Mouse (Mus musculus) MEL (cell line): ENCODE measurements around the gene Gm13271. TPM values are rescaled to one million over a fixed set of nuclear protein-coding genes. Genes with fewer than 3 reads are reported as not detected.
"Not testable (repeated sequence)": the region's sequence is repeated elsewhere in the genome, so short reads cannot be mapped to it uniquely, and the experiment has no call there.

Source experiments
- DNase-seq: peaks from one replicate; pipeline ENCODE4 v3.0.0; 2011; ENCODE audit warnings: low read depth, low spot score
- H3K27ac ChIP-seq: 2 replicates; pipeline ENCODE4 v1.5.1; 2012; ENCODE audit warnings: low read depth, mild to moderate bottlenecking, control low read depth, low read length, moderate library complexity; ENCODE audit not compliant: control insufficient read depth
- H3K27me3 ChIP-seq, 2 experiments: fragments of 150-350 bp in 1 of 2; sonication (generic) in 1 of 2; 2 replicates each; pipeline ENCODE4 v1.6.1; 2012; ENCODE audit warnings: low read length in 2 of 2, mild to moderate bottlenecking in 2 of 2, improper control_type of control experiment in 1 of 2, moderate library complexity in 1 of 2; ENCODE audit not compliant: insufficient read depth in 2 of 2, control insufficient read depth in 1 of 2
- H3K36me3 ChIP-seq, 2 experiments: 2 replicates each; pipeline ENCODE4 v1.6.1; 2012 to 2014; ENCODE audit warnings: low read length in 2 of 2, improper control_type of control experiment in 1 of 2, inconsistent platforms in 1 of 2, mild to moderate bottlenecking in 1 of 2; ENCODE audit not compliant: insufficient read depth in 2 of 2, control insufficient read depth in 1 of 2
- H3K4me1 ChIP-seq, 2 experiments: fragments of 150-350 bp in 1 of 2; sonication (generic) in 1 of 2; 2 replicates each; pipeline ENCODE4 v1.6.1; 2012; ENCODE audit warnings: low read length in 2 of 2, improper control_type of control experiment in 1 of 2, mild to moderate bottlenecking in 1 of 2; ENCODE audit not compliant: insufficient read depth in 2 of 2, control insufficient read depth in 1 of 2
- H3K4me3 ChIP-seq, 2 experiments: fragments of 150-350 bp in 1 of 2; sonication (generic) in 1 of 2; 2 replicates each; pipeline ENCODE4 v1.5.1; 2012; ENCODE audit warnings: low read depth in 2 of 2, low read length in 2 of 2, mild to moderate bottlenecking in 2 of 2, moderate library complexity in 2 of 2, control low read depth in 1 of 2, improper control_type of control experiment in 1 of 2; ENCODE audit not compliant: control insufficient read depth in 1 of 2, insufficient read depth in 1 of 2
- H3K79me2 ChIP-seq: 2 replicates; pipeline ENCODE4 v1.6.1; 2012; ENCODE audit warnings: mild to moderate bottlenecking, low read length, moderate library complexity; ENCODE audit not compliant: control insufficient read depth, poor library complexity, insufficient read depth
- H3K9ac ChIP-seq: 2 replicates; pipeline ENCODE4 v1.6.1; 2012; ENCODE audit warnings: low read depth, mild to moderate bottlenecking, control low read depth, low read length, moderate library complexity; ENCODE audit not compliant: control insufficient read depth, poor library complexity, severe bottlenecking
- H3K9me3 ChIP-seq: fragments of 150-350 bp; sonication (generic); replicated peaks from 2 replicates; pipeline ENCODE4 v1.6.1; 2012; ENCODE audit warnings: mild to moderate bottlenecking, low read length, improper control_type of control experiment, moderate library complexity; ENCODE audit not compliant: insufficient read depth
- ETS1 ChIP-seq: IDR thresholded peaks from 2 replicates; pipeline ENCODE4 v1.6.1; 2012; ENCODE audit warnings: low read depth, mild to moderate bottlenecking, inconsistent platforms, low read length, improper control_type of control experiment, moderate library complexity
- POLR2A ChIP-seq, 2 experiments: IDR thresholded peaks; 2 replicates each; pipeline ENCODE4 v1.6.1; 2011 to 2012; ENCODE audit warnings: low read length in 2 of 2, mild to moderate bottlenecking in 2 of 2, control low read depth in 1 of 2, improper control_type of control experiment in 1 of 2, low read depth in 1 of 2, moderate library complexity in 1 of 2; ENCODE audit not compliant: control insufficient read depth in 1 of 2, insufficient read depth in 1 of 2, poor library complexity in 1 of 2
- ZMIZ1 ChIP-seq: IDR thresholded peaks from 2 replicates; pipeline ENCODE4 v1.6.1; 2012; ENCODE audit warnings: low read depth, mild to moderate bottlenecking, inconsistent platforms, low read length, improper control_type of control experiment, moderate library complexity
- polyA plus RNA-seq, 2 experiments: library from polyadenylated mRNA; stranded (reverse) in 1 of 2; unstranded in 1 of 2; fragments of >175 nt in 1 of 2; fragments of >200 nt in 1 of 2; gene quantifications; 2 replicates each; pipeline versions ENCODE4 v1.2.1 to v1.2.4; 2012; ENCODE audit warnings: low replicate concordance in 2 of 2, low read depth in 1 of 2; ENCODE audit not compliant: insufficient read length in 2 of 2, insufficient read depth in 1 of 2, missing spikeins in 1 of 2
- total RNA-seq: library from RNA; depleted of rRNA; stranded (reverse); fragments of 300-350 nt; gene quantifications from 2 replicates; pipeline ENCODE4 v1.2.3, GENCODE M21; 2012

Gene Gm13271
- total and polyA plus RNA-seq, 3 experiments, result not detected

DNA sequence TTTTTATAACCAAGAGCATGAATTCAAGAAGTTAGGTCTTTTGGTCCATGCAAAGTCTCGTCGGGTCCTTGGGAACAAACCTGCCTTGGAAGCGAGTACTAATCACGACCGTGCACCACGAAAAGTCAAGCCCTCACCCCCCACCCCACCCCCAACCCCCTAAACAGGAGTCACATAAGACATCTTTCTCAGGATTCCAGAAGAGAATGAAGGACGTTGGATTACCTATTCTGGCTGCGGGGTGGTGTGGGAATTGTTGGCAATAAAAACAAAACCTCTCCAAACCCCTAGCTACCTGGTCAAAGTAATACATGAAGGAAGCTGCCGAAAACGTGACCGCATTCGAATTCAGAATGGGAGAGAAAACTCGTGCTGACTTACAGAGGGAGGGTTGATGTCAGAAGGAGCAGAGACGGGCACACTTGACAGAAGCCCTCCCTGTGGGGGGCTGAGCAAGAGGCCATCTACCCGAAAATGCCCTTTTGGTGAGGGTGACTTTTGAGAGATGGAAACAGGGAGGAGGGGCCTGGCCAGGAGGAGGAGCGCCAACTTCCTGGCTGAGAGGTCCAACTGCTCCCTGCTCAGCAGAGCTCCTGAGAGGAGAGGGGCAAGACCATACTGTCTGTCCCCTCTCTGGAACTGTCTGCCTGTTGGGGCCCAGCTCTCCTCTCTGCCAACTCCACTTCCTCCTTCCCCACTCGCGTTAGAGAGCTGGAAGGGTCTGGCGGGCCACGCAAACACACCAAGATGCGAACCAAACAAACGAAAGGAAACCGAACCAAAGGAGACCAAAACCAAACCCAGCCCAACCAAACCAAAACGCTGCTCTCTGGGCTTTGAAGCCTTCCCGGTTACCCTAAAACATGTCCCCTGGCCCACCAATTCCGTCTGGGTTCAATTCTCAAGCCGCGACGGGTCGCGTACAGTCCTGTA, 2.2 kb downstream of the Gm13271 start:
- H3K27me3 ChIP-seq, H3K9me3 ChIP-seq, H3K9ac ChIP-seq, H3K36me3 ChIP-seq, H3K4me3 ChIP-seq, H3K27ac ChIP-seq, H3K79me2 ChIP-seq, H3K4me1 ChIP-seq: not testable (repeated sequence)
- 0 out of 2 replicates have a peak, but pooled peaks have one; percentile 68 for TF ChIP-seq ZMIZ1
- peak; percentile 75 for DNase-seq

DNA sequence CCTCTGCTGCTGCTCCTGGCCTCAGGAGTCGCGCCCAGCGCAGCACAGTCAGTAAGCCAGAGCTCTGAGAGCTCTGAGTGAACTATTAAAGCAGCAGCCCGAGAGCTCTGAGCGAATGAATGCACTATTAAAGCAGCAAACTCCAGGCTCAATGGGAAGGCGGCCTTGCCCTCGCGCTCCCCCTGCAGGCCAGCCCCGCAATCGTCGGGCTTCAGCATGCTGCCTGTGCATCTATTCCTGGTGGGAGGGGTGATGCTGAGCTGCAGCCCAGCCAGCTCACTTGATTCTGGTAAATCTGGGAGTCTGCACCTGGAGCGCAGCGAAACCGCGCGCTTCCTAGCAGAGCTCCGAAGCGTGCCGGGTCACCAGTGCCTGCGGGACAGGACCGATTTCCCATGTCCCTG, 3.0 kb downstream of the Gm13271 start:
- H3K4me1 ChIP-seq, H3K4me3 ChIP-seq, H3K9me3 ChIP-seq, DNase-seq, H3K36me3 ChIP-seq, H3K79me2 ChIP-seq, H3K27me3 ChIP-seq, H3K27ac ChIP-seq, H3K9ac ChIP-seq: not testable (repeated sequence)

DNA sequence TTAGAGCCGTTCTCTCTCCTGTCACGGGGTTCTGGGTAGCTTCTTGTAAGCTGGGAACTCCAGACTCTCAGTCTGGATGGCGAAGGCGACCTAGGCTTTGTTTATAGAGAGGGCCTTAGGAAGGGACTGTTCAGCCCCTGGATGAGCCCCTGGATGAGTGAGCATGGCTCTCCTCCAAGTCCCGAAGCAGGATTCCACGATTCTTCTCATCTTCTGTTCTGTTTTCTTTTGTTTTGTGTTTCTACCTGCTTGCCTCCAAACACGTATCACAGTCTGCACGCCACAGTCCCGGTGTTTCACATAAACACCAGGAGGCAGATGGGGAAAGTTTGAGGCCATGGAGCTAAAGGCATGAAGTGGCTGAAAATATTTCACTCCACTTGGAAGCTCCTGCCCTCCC, 4.1 kb downstream of the Gm13271 start:
- not testable (repeated sequence) for H3K9me3 ChIP-seq, H3K27ac ChIP-seq, H3K9ac ChIP-seq, H3K4me3 ChIP-seq, DNase-seq, H3K4me1 ChIP-seq, H3K79me2 ChIP-seq, H3K27me3 ChIP-seq, H3K36me3 ChIP-seq

DNA sequence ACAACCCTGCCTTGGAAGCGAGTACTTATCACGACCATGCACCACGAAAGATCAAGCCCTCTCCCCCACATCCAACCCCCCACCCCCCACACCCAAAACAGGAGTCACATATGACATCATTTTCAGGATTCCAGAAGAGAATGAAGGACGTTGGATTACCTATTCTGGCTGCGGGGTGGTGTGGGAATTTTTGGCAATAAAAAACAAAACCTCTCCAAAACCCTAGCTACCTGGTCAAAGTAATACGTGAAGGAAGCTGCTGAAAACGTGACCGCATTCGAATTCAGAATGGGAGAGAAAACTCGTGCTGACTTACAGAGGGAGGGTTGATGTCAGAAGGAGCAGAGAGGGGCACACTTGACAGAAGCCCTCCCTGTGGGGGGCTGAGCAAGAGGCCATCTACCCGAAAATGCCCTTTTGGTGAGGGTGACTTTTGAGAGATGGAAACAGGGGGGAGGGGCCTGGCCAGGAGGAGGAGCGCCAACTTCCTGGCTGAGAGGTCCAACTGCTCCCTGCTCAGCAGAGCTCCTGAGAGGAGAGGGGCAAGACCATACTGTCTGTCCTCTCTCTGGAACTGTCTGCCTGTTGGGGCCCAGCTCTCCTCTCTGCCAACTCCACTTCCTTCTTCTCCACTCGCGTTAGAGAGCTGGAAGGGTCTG, 5.1 kb downstream of the Gm13271 start, which contains the start of gene Gm13283:
TSS of gene Gm13283 (plus strand) at position 510 of the 659 bp plus-strand sequence.
- H3K9ac ChIP-seq, result peak within 1 kb of the TSS; percentile 25
- peak within 1 kb of the TSS in 1 of 2 experiments; percentile 6; a peak in 1 of 4 replicates for H3K4me3 ChIP-seq
- not testable (repeated sequence) for H3K27ac ChIP-seq

DNA sequence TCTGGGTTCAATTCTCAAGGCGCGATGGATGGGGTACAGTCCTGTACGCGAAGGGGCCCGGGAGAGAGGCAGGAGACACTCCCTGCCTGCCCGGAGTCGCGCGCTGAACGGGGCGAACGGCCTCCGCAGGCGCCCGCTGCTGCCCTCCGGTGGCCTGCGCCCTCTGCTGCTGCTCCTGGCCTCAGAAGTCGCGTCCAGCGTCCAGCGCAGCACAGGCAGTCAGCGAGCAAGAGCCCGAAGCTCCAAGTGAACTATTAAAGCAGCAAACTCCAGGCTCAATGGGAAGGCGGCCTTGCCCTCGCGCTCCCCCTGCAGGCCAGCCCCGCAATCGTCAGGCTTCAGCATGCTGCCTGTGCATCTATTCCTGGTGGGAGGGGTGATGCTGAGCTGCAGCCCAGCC, 5.8 kb downstream of the Gm13271 start:
- not testable (repeated sequence) for H3K9me3 ChIP-seq, H3K4me3 ChIP-seq, H3K27me3 ChIP-seq, H3K36me3 ChIP-seq, H3K27ac ChIP-seq, DNase-seq, H3K4me1 ChIP-seq, H3K79me2 ChIP-seq
- H3K9ac ChIP-seq, result peak overlapping the region; percentile 25; the same call in 1 of the 2 replicates

More for the DNA sequence above, 5.1 kb downstream of the Gm13271 start, which contains the start of gene Gm13283:
- peak; percentile 82 for DNase-seq
- not testable (repeated sequence) for H3K9me3 ChIP-seq, H3K4me1 ChIP-seq, H3K36me3 ChIP-seq, H3K79me2 ChIP-seq, H3K27me3 ChIP-seq
- 0 out of 4 replicates have a peak, but pooled peaks of 1 of the 2 experiments have one; percentile 28 for TF ChIP-seq POLR2A (IDR thresholded peaks at IDR 0.05; ENCODE audit: control insufficient read depth in 1 of 2, insufficient read depth in 1 of 2, low read depth in 1 of 2, low read length in 2 of 2, poor library complexity in 1 of 2)
- 0 out of 2 replicates have a peak, but pooled peaks have one; percentile 15 for TF ChIP-seq ETS1
- 0 out of 2 replicates have a peak, but pooled peaks have one; percentile 41 for TF ChIP-seq ZMIZ1

DNA sequence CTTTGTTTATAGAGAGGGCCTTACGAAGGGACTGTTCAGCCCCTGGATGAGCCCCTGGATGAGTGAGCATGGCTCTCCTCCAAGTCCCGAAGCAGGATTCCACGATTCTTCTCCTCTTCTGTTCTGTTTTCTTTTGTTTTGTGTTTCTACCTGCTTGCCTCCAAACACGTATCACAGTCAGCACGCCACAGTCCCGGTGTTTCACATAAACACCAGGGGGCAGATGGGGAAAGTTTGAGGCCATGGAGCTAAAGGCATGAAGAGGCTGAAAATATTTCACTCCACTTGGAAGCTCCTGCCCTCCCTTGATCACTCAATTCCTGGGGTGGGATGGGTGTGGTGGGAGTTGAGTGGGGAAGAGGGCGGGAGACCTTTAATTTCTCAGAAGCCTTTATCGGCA, 7.1 kb downstream of the Gm13271 start:
- not testable (repeated sequence) for H3K4me3 ChIP-seq, H3K4me1 ChIP-seq, DNase-seq, H3K9me3 ChIP-seq, H3K79me2 ChIP-seq, H3K9ac ChIP-seq, H3K27me3 ChIP-seq, H3K27ac ChIP-seq, H3K36me3 ChIP-seq
